Mouse (Mus musculus): ENCODE results near the gene Mettl24. TPM values are rescaled to one million over a fixed set of nuclear protein-coding genes. Genes with fewer than 3 reads are reported as not detected.

Mettl24 gene
- polyA plus RNA-seq, 1 experiment from 2014 or later: 0.64 TPM

GRCm38 (mm10) chr10:40843841-40844240 lies 160.8 kb downstream of the Mettl24 start:
- H3K9ac ChIP-seq: no peak overlapping the region
- H3K4me3 ChIP-seq: no peak overlapping the region
- no peaks in the 10 kb centered on the region for H3K27me3 ChIP-seq
- no peak overlapping the region for H3K4me2 ChIP-seq
- peak overlapping the region; percentile 64 for H3K27ac ChIP-seq
- no peaks in the 10 kb centered on the region for H3K9me3 ChIP-seq
- 81% methylated on average over 5 of the region's 5 CpGs for WGBS
- peaks cover 3% of the 10 kb centered on the region; the same call in 1 of the 2 replicates for H3K4me1 ChIP-seq (replicated peaks)
- H3K36me3 ChIP-seq: peaks cover 70% of the 10 kb centered on the region
- no peak for ATAC-seq (ENCODE audit: low FRiP score)

- Histone ChIP-seq H3K36me3 (peaks cover 69% of the 10 kb centered on the region), H3K27me3 (no peaks in the 10 kb centered on the region), H3K4me2 (0 out of 2 replicates have a peak overlapping the region, but pooled peaks have one; percentile 15), H3K9ac (0 out of 2 replicates have a peak overlapping the region, but pooled peaks have one; percentile 5), H3K9me3 (no peaks in the 10 kb centered on the region), H3K27ac (peak overlapping the region; percentile 64; the same call in 1 of the 2 replicates), H3K4me1 (replicated peaks) (peaks cover 3% of the 10 kb centered on the region; the same call in 1 of the 2 replicates), H3K4me3 (no peak overlapping the region)
- peak; percentile 72 for ATAC-seq (ENCODE audit: low FRiP score)
- 76% methylated on average over 10 of the region's 10 CpGs for WGBS
These were observed 161.5 kb downstream of the Mettl24 start for GRCm38 (mm10) chr10:40844546-40844945.

GRCm38 (mm10) chr10:40845626-40846025 lies 162.5 kb downstream of the Mettl24 start:
- Histone ChIP-seq H3K4me2 (no peak overlapping the region), H3K36me3 (peaks cover 62% of the 10 kb centered on the region), H3K27me3 (no peaks in the 10 kb centered on the region), H3K4me3 (no peak overlapping the region), H3K9me3 (no peaks in the 10 kb centered on the region), H3K9ac (no peak overlapping the region), H3K4me1 (replicated peaks) (peaks cover 3% of the 10 kb centered on the region; the same call in 1 of the 2 replicates), H3K27ac (no peak overlapping the region)
- no peak for ATAC-seq (ENCODE audit: low FRiP score)
- WGBS: 88% methylated on average over 6 of the region's 6 CpGs

- Histone ChIP-seq H3K36me3 (peaks cover 50% of the 10 kb centered on the region), H3K9ac (no peak overlapping the region), H3K4me3 (no peak overlapping the region), H3K4me2 (no peak overlapping the region), H3K27ac (no peak overlapping the region), H3K9me3 (no peaks in the 10 kb centered on the region), H3K27me3 (no peaks in the 10 kb centered on the region), H3K4me1 (replicated peaks) (peaks cover 3% of the 10 kb centered on the region; the same call in 1 of the 2 replicates)
- no peak for ATAC-seq (ENCODE audit: low FRiP score)
- 90% methylated on average over 10 of the region's 10 CpGs for WGBS
These were observed 164.2 kb downstream of the Mettl24 start for GRCm38 (mm10) chr10:40847176-40847874.

- 95% methylated on average over 2 of the region's 2 CpGs for WGBS
- Histone ChIP-seq H3K36me3 (peaks cover 25% of the 10 kb centered on the region), H3K27me3 (no peaks in the 10 kb centered on the region), H3K9ac (no peak overlapping the region), H3K4me1 (replicated peaks) (no peaks in the 10 kb centered on the region), H3K27ac (no peak overlapping the region), H3K9me3 (no peaks in the 10 kb centered on the region), H3K4me3 (no peak overlapping the region), H3K4me2 (no peak overlapping the region)
- ATAC-seq (ENCODE audit: low FRiP score): no peak
These were observed 167.6 kb downstream of the Mettl24 start for GRCm38 (mm10) chr10:40850644-40851043.

- ATAC-seq (ENCODE audit: low FRiP score): no peak
- no peak overlapping the region for H3K4me2 ChIP-seq
- H3K36me3 ChIP-seq: peaks cover 24% of the 10 kb centered on the region
- no peak overlapping the region for H3K4me3 ChIP-seq
- H3K4me1 ChIP-seq (replicated peaks): no peaks in the 10 kb centered on the region
- H3K27ac ChIP-seq: no peak overlapping the region
- H3K9ac ChIP-seq: no peak overlapping the region
- H3K9me3 ChIP-seq: no peaks in the 10 kb centered on the region
- H3K27me3 ChIP-seq: no peaks in the 10 kb centered on the region
These were observed 168.1 kb downstream of the Mettl24 start for GRCm38 (mm10) chr10:40851138-40851537.

- no peak for ATAC-seq (ENCODE audit: low FRiP score)
- no peaks in the 10 kb centered on the region for H3K27me3 ChIP-seq
- H3K4me2 ChIP-seq: no peak overlapping the region
- 83% methylated on average over 2 of the region's 2 CpGs for WGBS
- H3K27ac ChIP-seq: no peak overlapping the region
- peaks cover 4% of the 10 kb centered on the region; the same call in 1 of the 2 replicates for H3K4me1 ChIP-seq (replicated peaks)
- peaks cover 4% of the 10 kb centered on the region; the same call in 1 of the 2 replicates for H3K36me3 ChIP-seq
- H3K9ac ChIP-seq: no peak overlapping the region
- no peak overlapping the region for H3K4me3 ChIP-seq
- H3K9me3 ChIP-seq: no peaks in the 10 kb centered on the region
These were observed 172.5 kb downstream of the Mettl24 start for GRCm38 (mm10) chr10:40855616-40856015.

GRCm38 (mm10) chr10:40856703-40857102 lies 173.6 kb downstream of the Mettl24 start:
- Histone ChIP-seq H3K4me3 (no peak overlapping the region), H3K27me3 (no peaks in the 10 kb centered on the region), H3K9ac (no peak overlapping the region), H3K4me2 (no peak overlapping the region), H3K27ac (no peak overlapping the region), H3K9me3 (no peaks in the 10 kb centered on the region), H3K36me3 (peaks cover 4% of the 10 kb centered on the region; the same call in 1 of the 2 replicates), H3K4me1 (replicated peaks) (peaks cover 4% of the 10 kb centered on the region; the same call in 1 of the 2 replicates)
- 84% methylated on average over 7 of the region's 7 CpGs for WGBS
- no peak for ATAC-seq (ENCODE audit: low FRiP score)

GRCm38 (mm10) chr10:40857599-40857998 lies 174.5 kb downstream of the Mettl24 start:
- H3K36me3 ChIP-seq: no peaks in the 10 kb centered on the region
- no peak overlapping the region for H3K27ac ChIP-seq
- 76% methylated on average over 8 of the region's 8 CpGs for WGBS
- no peaks in the 10 kb centered on the region for H3K9me3 ChIP-seq
- no peak overlapping the region for H3K4me2 ChIP-seq
- no peak overlapping the region for H3K9ac ChIP-seq
- ATAC-seq (ENCODE audit: low FRiP score): no peak
- no peaks in the 10 kb centered on the region for H3K27me3 ChIP-seq
- H3K4me1 ChIP-seq (replicated peaks): peaks cover 4% of the 10 kb centered on the region; the same call in 1 of the 2 replicates
- H3K4me3 ChIP-seq: no peak overlapping the region

Other genes with a start within 250 kb of the Mettl24 start
- not detected in 2 replicates for gene Slc22a16, start 112.9 kb upstream of the Mettl24 start, polyA plus RNA-seq (2015; fragmentation: Nextera tagmentation; extraction: Ambion mirVana)
- gene Ddo, start 53.3 kb upstream of the Mettl24 start, polyA plus RNA-seq (2015; fragmentation: Nextera tagmentation; extraction: Ambion mirVana): 0.69 and 1.5 TPM in 2 replicates
- gene Cdc40, start 200.0 kb downstream of the Mettl24 start, polyA plus RNA-seq (2015; fragmentation: Nextera tagmentation; extraction: Ambion mirVana): 25.9 and 26.7 TPM in 2 replicates
- gene Wasf1, start 200.2 kb downstream of the Mettl24 start, polyA plus RNA-seq (2015; fragmentation: Nextera tagmentation; extraction: Ambion mirVana): 90.2 and 91.6 TPM in 2 replicates

Measured in hindbrain, embryonic 13.5 days (tissue).